Mouse (Mus musculus): ENCODE data around the gene Nfs1. TPM values are rescaled to one million over a fixed set of nuclear protein-coding genes. Genes with fewer than 3 reads are reported as not detected.
"Not testable (repeated sequence)": the region's sequence is repeated elsewhere in the genome, so short reads cannot be mapped to it uniquely, and the experiment has no call there.

Gene Nfs1
- polyA plus RNA-seq, 1 experiment from 2014 or later = 70.7 TPM

DNA sequence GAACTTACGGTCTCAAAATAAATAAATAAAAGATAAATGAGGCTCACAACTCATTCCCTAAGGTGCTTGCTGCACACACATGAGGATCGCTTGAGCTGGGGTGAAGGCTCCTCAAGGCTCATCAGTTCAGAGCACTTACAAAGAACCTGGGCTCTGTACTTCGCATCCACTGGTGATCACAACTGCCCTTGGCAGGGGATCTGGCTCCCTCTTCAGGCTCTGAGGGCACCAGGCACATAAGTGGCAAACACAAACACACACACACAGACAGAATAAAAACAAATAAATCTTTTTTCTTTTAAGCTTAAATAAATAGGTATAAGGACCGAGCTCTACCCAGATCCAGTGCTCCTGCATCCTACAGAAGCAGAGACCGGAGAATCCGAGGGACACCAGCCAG, 8.3 kb downstream of the Nfs1 start:
- Histone ChIP-seq H3K9ac (no peak overlapping the region), H3K4me3 (no peak overlapping the region), H3K9me3 (replicated peaks) (no peaks in the 10 kb centered on the region), H3K4me1 (0 out of 2 replicates have a peak, but pooled peaks cover 3% of the 10 kb centered on the region), H3K36me3 (peaks cover 73% of the 10 kb centered on the region), H3K27ac (no peak overlapping the region), H3K4me2 (no peak overlapping the region), H3K27me3 (replicated peaks) (no peaks in the 10 kb centered on the region)
- 88% methylated on average over 6 of the region's 6 CpGs for WGBS (ENCODE audit: insufficient replicate concordance)
- ATAC-seq = no peak

- ATAC-seq = no peak
- H3K36me3 ChIP-seq = peaks cover 70% of the 10 kb centered on the region
- no peak overlapping the region for H3K4me2 ChIP-seq
- no peak overlapping the region for H3K9ac ChIP-seq
- no peaks in the 10 kb centered on the region for H3K4me1 ChIP-seq
- no peaks in the 10 kb centered on the region for H3K27me3 ChIP-seq (replicated peaks)
- no peaks in the 10 kb centered on the region for H3K9me3 ChIP-seq (replicated peaks)
- no peak overlapping the region for H3K4me3 ChIP-seq
- WGBS (ENCODE audit: insufficient replicate concordance) = 84% methylated on average over 5 of the region's 5 CpGs
- no peak overlapping the region for H3K27ac ChIP-seq
Observed at GRCm38 (mm10) chr2:156134161-156134560, 9.8 kb downstream of the Nfs1 start.

GRCm38 (mm10) chr2:156126992-156127391, 17.0 kb downstream of the Nfs1 start, which contains the start of gene Gm28036:
TSS of gene Gm28036 (minus strand) at chr2:156127092.
- no peak for ATAC-seq

GRCm38 (mm10) chr2:156123731-156124130, 20.3 kb downstream of the Nfs1 start:
- no peak overlapping the region for H3K4me3 ChIP-seq
- H3K27me3 ChIP-seq (replicated peaks) = no peaks in the 10 kb centered on the region
- H3K9me3 ChIP-seq (replicated peaks) = no peaks in the 10 kb centered on the region
- no peak for ATAC-seq
- H3K36me3 ChIP-seq = peaks cover 56% of the 10 kb centered on the region
- no peak overlapping the region for H3K9ac ChIP-seq
- H3K4me2 ChIP-seq = no peak overlapping the region
- H3K27ac ChIP-seq = no peak overlapping the region
- no peaks in the 10 kb centered on the region for H3K4me1 ChIP-seq
- 81% methylated on average over 5 of the region's 5 CpGs for WGBS (ENCODE audit: insufficient replicate concordance)

More at GRCm38 (mm10) chr2:156126992-156127391, 17.0 kb downstream of the Nfs1 start, which contains the start of gene Gm28036:
- H3K4me1 ChIP-seq = no peaks in the 10 kb centered on the region
- peaks cover 82% of the 10 kb centered on the region for H3K36me3 ChIP-seq
- H3K9me3 ChIP-seq (replicated peaks) = no peaks in the 10 kb centered on the region
- no peak within 1 kb of the TSS for H3K27ac ChIP-seq
- H3K4me3 ChIP-seq = no peak within 1 kb of the TSS
- 90% methylated on average over 5 of the region's 5 CpGs for WGBS (ENCODE audit: insufficient replicate concordance)
- H3K4me2 ChIP-seq = no peak within 1 kb of the TSS
- no peaks in the 10 kb centered on the region for H3K27me3 ChIP-seq (replicated peaks)
- H3K9ac ChIP-seq = no peak within 1 kb of the TSS

- no peak for ATAC-seq
- Histone ChIP-seq H3K27me3 (replicated peaks) (no peaks in the 10 kb centered on the region), H3K4me1 (no peaks in the 10 kb centered on the region), H3K27ac (no peak overlapping the region), H3K4me2 (no peak overlapping the region), H3K9me3 (replicated peaks) (no peaks in the 10 kb centered on the region), H3K4me3 (no peak overlapping the region), H3K9ac (no peak overlapping the region), H3K36me3 (peaks cover 18% of the 10 kb centered on the region)
Observed at GRCm38 (mm10) chr2:156119566-156119965, 24.4 kb downstream of the Nfs1 start.

- not testable (repeated sequence) for H3K27me3 ChIP-seq (replicated peaks); H3K9me3 ChIP-seq (replicated peaks); ATAC-seq
- Histone ChIP-seq H3K4me1 (peaks cover 36% of the 10 kb centered on the region), H3K4me2 (peak overlapping the region; percentile 79), H3K4me3 (peak overlapping the region; percentile 95), H3K9ac (peak overlapping the region; percentile 94), H3K27ac (peak overlapping the region; percentile 91), H3K36me3 (peaks cover 13% of the 10 kb centered on the region; the same call in 1 of the 2 replicates)
- 13% methylated on average over 5 of the region's 5 CpGs for WGBS (ENCODE audit: insufficient replicate concordance)
Observed at GRCm38 (mm10) chr2:156112080-156112423, 31.9 kb downstream of the Nfs1 start.

GRCm38 (mm10) chr2:156111358-156112079, 32.5 kb downstream of the Nfs1 start, which contains the start of the genes Cpne1 and Rbm12:
TSS of gene Cpne1 (minus strand) at chr2:156111965.
TSS of gene Rbm12 (minus strand) at chr2:156111978.
- H3K4me3 ChIP-seq = peak within 1 kb of the TSS; percentile 95
- H3K27ac ChIP-seq = peak within 1 kb of the TSS; percentile 91
- H3K9ac ChIP-seq = peak within 1 kb of the TSS; percentile 94
- peaks cover 17% of the 10 kb centered on the region; the same call in 1 of the 2 replicates for H3K36me3 ChIP-seq
- under 1% methylated on average over 68 of the region's 74 CpGs for WGBS (ENCODE audit: insufficient replicate concordance)
- no peaks in the 10 kb centered on the region for H3K9me3 ChIP-seq (replicated peaks)
- ATAC-seq = peak; percentile 89
- peak within 1 kb of the TSS; percentile 79 for H3K4me2 ChIP-seq
- H3K27me3 ChIP-seq (replicated peaks) = no peaks in the 10 kb centered on the region
- H3K4me1 ChIP-seq = peaks cover 39% of the 10 kb centered on the region

DNA sequence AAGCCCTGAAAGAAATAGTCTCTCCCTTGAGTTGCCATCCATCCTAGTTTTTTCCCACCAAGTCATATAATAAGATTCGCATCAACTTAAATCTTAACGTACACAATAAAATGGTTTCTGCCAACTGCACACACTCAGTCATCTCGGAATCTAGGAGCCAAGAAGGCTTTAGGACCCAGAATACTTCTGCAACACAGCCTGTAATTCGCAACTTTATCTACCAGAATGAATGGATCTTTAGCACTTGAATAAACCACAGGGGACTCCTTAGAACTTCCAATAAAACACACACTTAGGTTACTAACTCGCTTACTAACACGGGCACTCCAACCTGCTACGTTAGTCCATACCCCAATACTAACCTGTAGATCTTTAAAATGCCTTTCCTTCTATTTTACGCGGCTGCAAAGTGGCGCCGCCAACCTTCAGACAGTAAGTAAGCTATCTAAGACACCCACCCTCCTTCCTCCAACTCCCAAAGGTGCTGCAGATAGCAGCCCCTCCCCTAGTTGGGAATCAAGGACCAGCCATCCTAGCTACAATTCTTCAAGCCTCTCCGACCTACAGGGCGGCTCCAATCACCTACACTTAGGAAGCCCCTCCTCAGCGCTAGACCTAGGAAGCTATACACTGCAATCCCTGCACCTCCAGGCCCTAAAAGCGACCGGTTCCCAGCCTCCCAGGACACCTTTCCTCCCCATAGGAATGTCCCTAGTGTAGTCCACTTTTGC, 33.2 kb downstream of the Nfs1 start:
- H3K4me1 ChIP-seq = peaks cover 45% of the 10 kb centered on the region
- peak overlapping the region; percentile 91 for H3K27ac ChIP-seq
- WGBS (ENCODE audit: insufficient replicate concordance) = 3% methylated on average over 16 of the region's 16 CpGs
- H3K36me3 ChIP-seq = peaks cover 22% of the 10 kb centered on the region; the same call in 1 of the 2 replicates
- peak overlapping the region; percentile 79 for H3K4me2 ChIP-seq
- H3K27me3 ChIP-seq (replicated peaks) = no peaks in the 10 kb centered on the region
- H3K9me3 ChIP-seq (replicated peaks) = no peaks in the 10 kb centered on the region
- ATAC-seq = peak; percentile 73
- H3K9ac ChIP-seq = peak overlapping the region; percentile 94
- peak overlapping the region; percentile 95 for H3K4me3 ChIP-seq

GRCm38 (mm10) chr2:156091926-156092325, 52.1 kb downstream of the Nfs1 start:
- WGBS (ENCODE audit: insufficient replicate concordance) = 86% methylated on average over 5 of the region's 5 CpGs
- Histone ChIP-seq H3K4me2 (no peak overlapping the region), H3K4me1 (peaks cover 3% of the 10 kb centered on the region; the same call in 1 of the 2 replicates), H3K27me3 (replicated peaks) (no peaks in the 10 kb centered on the region), H3K9me3 (replicated peaks) (no peaks in the 10 kb centered on the region), H3K4me3 (no peak overlapping the region), H3K36me3 (peaks cover 64% of the 10 kb centered on the region), H3K9ac (no peak overlapping the region), H3K27ac (no peak overlapping the region)
- no peak for ATAC-seq

DNA sequence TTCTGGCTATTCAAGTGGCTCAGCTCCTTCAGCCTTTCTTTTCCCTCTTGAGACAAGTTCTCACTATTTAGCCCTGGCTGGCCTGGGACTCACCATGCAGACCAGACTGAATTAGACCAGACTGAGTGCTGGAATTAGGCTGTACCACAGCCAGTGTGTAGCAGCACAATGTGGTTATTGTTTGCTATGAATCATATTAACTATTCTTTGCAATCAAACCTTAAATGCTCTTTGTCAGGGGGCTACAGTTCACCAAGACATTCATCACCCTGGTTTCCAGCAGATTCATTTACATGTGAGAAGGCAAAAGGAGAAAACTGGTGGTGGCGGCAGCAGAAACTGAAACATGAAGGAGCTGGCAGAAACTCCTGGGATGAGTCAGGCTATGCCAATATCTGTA, 54.2 kb downstream of the Nfs1 start:
- Histone ChIP-seq H3K36me3 (peaks cover 43% of the 10 kb centered on the region), H3K27ac (no peak overlapping the region), H3K4me1 (peaks cover 7% of the 10 kb centered on the region), H3K9ac (no peak overlapping the region), H3K4me2 (no peak overlapping the region), H3K4me3 (no peak overlapping the region), H3K27me3 (replicated peaks) (no peaks in the 10 kb centered on the region), H3K9me3 (replicated peaks) (no peaks in the 10 kb centered on the region)
- WGBS (ENCODE audit: insufficient replicate concordance) = 95% methylated on average over 1 of the region's 1 CpGs
- ATAC-seq = no peak

DNA sequence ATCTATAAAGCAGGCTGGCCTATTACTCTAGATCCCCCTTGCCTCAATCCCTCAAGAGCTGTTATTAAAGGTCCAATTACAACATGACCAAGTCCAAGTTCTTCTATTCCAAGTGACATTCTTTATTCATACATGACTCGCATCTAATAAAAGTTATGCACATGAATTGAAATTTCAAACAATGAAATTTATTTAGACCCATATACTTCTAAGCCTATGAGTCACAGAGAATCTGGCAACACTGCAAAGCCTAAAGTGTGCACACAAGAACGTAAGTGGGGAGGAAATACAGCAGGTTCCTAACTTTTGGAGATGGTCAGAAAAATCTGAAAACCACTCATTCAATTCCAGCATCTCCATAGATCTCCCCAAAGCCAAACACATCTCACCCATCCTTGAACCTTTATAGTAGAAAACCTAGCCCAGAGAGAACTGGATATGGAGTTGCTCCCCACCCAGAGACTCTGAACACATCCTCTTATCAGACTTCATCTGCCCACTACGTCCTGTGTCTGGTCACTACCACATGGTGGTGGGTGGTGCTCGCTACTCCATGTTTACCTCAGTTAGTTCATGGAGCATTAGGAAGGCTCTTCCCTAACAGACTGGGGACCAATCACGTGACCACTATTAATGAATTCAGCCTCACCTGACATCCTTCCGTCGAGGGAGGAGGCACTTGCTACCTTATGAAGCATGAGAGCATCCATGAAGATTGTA, 56.4 kb downstream of the Nfs1 start:
- H3K9me3 ChIP-seq (replicated peaks) = no peaks in the 10 kb centered on the region
- no peak overlapping the region for H3K4me3 ChIP-seq
- no peak overlapping the region for H3K27ac ChIP-seq
- H3K27me3 ChIP-seq (replicated peaks) = no peaks in the 10 kb centered on the region
- H3K4me2 ChIP-seq = no peak overlapping the region
- WGBS (ENCODE audit: insufficient replicate concordance) = 70% methylated on average over 7 of the region's 7 CpGs
- peaks cover 36% of the 10 kb centered on the region for H3K36me3 ChIP-seq
- no peak for ATAC-seq
- no peak overlapping the region for H3K9ac ChIP-seq
- H3K4me1 ChIP-seq = peaks cover 18% of the 10 kb centered on the region

DNA sequence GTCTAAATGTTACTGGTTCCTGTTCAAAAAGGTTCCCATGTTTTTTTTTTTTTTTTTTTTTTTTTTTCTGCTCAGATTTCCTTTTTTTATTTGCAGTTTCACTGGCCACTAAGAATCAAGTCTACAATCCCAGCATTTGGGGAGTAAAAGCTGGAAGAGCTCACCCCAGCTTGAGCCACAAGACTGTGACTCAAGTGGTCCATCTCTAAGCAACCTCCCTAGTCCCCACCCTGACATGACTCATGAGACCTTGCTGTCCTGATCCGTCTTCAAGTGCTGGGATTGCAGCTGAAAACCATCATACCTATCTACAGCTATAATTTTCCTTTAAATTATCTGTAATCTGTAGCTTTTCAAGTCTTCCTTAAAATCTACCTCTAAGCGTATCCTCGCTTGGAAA, 59.4 kb downstream of the Nfs1 start:
- Histone ChIP-seq H3K27ac (no peak overlapping the region), H3K36me3 (peaks cover 11% of the 10 kb centered on the region), H3K9me3 (replicated peaks) (no peaks in the 10 kb centered on the region), H3K27me3 (replicated peaks) (no peaks in the 10 kb centered on the region), H3K9ac (no peak overlapping the region), H3K4me2 (no peak overlapping the region), H3K4me1 (peaks cover 20% of the 10 kb centered on the region), H3K4me3 (no peak overlapping the region)
- 80% methylated on average over 3 of the region's 3 CpGs for WGBS (ENCODE audit: insufficient replicate concordance)
- no peak for ATAC-seq

Data from liver, embryonic 12.5 days (tissue).